Mouse (Mus musculus) ovary, adult 2 months (tissue): ENCODE data around the gene Gm17078. TPM values are rescaled to one million over a fixed set of nuclear protein-coding genes. Genes with fewer than 3 reads are reported as not detected.

Source experiments
- polyA plus RNA-seq: library from polyadenylated mRNA; depleted of rRNA; stranded (reverse); fragments of >200 nt; gene quantifications from 2 replicates; pipeline ENCODE4 v1.2.3, GENCODE M21; 2012; rRNA removed

Gene Gm17078
- polyA plus RNA-seq = not detected in 2 replicates

DNA sequence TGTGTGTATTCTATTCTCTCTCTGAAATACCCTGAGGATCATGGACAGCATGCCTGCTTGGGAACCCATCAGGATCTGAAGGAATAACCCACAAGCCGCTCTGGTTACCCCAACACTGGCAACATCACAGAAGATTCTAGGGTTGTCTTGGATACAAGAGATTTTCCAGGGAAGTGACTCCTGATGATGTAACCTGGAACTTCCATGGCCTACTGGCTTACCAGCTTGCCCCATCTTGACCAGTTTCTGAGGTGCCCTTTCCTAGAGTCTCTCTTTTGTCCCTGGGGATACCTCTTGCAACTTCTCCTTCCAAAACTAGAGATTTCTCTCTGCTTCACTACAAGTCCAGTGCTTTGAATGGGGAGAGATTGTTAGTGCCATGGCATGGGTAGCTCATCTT is at the start of gene Gm17078:
Gene Gm17078, minus strand, starts transcription at position 101 of the 400 bp plus-strand sequence.

DNA sequence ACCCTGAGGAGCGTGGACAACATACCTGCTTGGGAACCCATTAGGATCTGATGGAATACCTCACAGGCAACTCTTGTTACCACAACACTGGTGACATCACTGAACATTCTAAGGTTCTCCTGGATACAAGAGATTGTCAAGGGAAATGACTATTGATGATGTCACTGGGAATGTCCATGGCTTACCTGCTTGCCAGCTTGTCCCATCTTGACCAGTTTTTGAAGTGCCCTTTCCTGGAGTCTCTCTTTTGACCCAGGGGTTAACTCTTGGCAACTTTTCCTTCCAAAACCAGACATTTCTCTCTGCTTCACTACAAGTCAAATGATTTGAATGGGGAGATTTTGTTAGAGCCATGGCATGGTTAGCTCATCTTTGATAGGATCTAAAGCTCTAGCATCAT is 24.5 kb upstream of the Gm17078 start, which contains the start of gene Gm4181:
Gene Gm4181, minus strand, starts transcription at position 101 of the 400 bp plus-strand sequence.

DNA sequence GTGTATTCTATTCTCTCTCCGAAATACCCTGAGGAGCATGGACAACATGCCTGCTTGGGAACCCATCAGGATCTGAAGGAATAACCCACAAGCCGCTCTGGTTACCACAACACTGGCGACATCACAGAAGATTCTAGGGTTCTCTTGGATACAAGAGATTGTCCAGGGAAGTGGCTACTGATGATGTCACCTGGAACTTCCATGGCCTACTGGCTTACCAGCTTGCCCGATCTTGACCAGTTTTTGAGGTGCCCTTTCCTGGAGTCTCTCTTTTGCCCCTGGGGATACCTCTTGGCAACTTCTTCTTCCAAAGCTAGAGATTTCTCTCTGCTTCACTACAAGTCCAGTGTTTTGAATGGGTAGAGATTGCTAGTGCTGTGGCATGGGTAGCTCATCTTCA is 19.1 kb downstream of the Gm17078 start, which contains the start of gene Gm17174:
Gene Gm17174, minus strand, starts transcription at position 101 of the 400 bp plus-strand sequence.

DNA sequence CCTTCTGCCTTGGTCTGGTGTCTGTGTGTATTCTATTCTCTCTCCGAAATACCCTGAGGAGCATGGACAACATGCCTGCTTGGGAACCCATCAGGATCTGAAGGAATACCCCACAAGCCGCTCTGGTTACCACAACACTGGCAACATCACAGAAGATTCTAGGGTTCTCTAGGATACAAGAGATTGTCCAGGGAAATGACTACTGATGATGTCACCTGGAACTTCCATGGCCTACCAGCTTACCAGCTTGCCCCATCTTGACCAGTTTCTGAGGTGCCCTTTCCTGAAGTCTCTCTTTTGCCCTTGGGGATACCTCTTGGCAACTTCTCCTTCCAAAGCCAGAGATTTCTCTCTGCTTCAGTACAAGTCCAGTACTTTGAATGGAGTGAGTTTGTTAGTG is 37.1 kb downstream of the Gm17078 start, which contains the start of gene Gm17175:
Gene Gm17175, minus strand, starts transcription at position 101 of the 400 bp plus-strand sequence.

Other genes starting within 250 kb of the Gm17078 start
- not detected in 2 replicates for gene Gm7247, start 249.6 kb downstream of the Gm17078 start, polyA plus RNA-seq
- not detected in 2 replicates for gene Vmn2r88, start 200.5 kb downstream of the Gm17078 start, polyA plus RNA-seq
- not detected in 2 replicates for gene Vmn2r89, start 159.5 kb downstream of the Gm17078 start, polyA plus RNA-seq
- gene Gm5622, start 58.5 kb downstream of the Gm17078 start, polyA plus RNA-seq = not detected in 2 replicates
- gene Gm17175, start 37.2 kb downstream of the Gm17078 start, polyA plus RNA-seq = not detected in 2 replicates
- not detected in 2 replicates for gene Gm17174, start 19.2 kb downstream of the Gm17078 start, polyA plus RNA-seq
- gene Gm4181, start 24.4 kb upstream of the Gm17078 start, polyA plus RNA-seq = not detected in 2 replicates
- gene Gm17079, start 84.2 kb upstream of the Gm17078 start, polyA plus RNA-seq = not detected in 2 replicates
- not detected in 2 replicates for gene Gm5800, start 105.9 kb upstream of the Gm17078 start, polyA plus RNA-seq
- gene Ang4, start 162.3 kb upstream of the Gm17078 start, polyA plus RNA-seq = not detected in 2 replicates
- gene AY358078, start 188.7 kb upstream of the Gm17078 start, polyA plus RNA-seq = not detected in 2 replicates
- not detected in 2 replicates for gene Ear6, start 242.4 kb upstream of the Gm17078 start, polyA plus RNA-seq